Mouse (Mus musculus): Measurements from ENCODE around the gene Slc13a5. TPM values are rescaled to one million over a fixed set of nuclear protein-coding genes. Genes with fewer than 3 reads are reported as not detected.

The Slc13a5 gene
- total RNA-seq, 2 experiments from 2014 or later: 8.6 to 9.0 TPM

DNA sequence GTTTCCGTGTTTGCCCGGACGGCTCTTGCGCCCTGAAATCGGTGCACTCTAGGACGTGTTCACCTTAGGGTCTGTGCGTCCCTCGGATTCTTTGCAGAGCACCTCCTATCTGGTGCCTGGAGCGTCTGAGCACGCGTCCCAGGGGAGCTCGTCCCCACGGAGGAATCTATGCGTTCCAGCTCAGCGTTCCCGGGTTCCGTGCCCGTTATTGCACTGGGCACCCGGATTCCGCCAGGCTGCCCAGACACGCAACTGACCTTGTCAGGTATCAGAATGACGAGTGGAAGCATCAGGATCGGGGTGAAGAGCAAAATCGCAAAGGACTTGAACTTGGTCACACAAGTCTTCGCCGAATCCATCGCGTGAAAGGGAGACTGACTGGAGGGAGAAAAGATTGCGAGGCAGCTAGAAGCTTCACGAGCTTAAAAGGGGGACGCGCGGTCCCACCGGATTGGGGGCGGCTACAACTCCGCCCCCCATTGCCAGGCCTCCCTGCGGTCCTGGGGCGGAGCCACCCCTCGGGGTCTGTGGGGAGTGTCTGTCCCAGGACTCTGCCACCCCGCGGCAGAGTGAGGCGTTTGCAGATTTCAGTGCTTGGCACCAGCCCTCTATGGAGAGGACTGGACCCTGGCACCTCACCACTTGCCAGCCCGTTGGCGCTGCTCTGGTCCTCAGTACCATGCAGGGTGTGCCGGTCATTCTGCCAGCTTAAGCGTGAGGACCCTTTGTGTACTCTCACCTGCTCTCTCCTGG lies 639 bp downstream of the Slc13a5 start:
- DNase-seq (ENCODE audit: low spot score in 2 of 2): peak in 1 of 2 experiments; percentile 60

DNA sequence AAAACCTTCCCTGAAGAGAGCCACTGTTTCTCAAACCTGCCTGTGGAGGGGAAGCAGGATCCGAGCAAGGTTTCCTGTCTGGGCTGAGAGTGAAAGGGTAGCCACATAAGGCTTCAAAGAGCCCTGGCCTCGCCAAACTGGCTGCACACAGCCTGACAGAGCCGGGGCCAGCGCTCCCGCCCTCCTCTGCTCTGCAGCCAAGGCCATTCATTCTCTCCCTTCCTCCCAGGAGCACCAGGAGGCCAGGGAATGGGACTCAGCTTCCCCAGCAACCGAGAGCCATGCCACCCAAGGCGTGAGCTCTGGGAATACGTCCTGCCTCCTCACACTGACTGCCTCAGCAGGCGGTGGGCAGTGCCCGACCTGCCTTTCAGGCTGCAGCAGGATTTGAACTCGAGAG lies 1.5 kb downstream of the Slc13a5 start:
- DNase-seq (ENCODE audit: low spot score in 2 of 2): peak in 1 of 2 experiments; percentile 45

DNA sequence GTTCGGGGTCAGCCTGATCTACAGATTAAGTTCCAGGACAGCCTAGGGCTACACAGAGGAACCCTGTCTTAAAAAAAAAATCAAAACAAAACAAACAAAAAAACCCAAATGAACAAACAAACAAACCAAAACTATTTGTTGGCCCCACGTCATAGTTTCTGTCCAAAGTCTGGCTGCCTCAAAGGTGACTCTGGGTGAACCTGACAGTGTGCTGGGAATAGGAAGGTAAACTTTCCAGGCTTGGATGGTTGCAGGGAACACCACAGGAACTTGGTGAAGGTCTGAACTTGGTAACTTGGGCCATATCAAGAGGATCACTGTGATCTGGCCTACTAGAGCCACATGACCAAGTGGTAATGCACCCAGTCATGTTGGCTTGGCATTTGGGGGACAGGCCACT lies 10.6 kb downstream of the Slc13a5 start:
- no peak for DNase-seq (ENCODE audit: low spot score in 2 of 2)

DNA sequence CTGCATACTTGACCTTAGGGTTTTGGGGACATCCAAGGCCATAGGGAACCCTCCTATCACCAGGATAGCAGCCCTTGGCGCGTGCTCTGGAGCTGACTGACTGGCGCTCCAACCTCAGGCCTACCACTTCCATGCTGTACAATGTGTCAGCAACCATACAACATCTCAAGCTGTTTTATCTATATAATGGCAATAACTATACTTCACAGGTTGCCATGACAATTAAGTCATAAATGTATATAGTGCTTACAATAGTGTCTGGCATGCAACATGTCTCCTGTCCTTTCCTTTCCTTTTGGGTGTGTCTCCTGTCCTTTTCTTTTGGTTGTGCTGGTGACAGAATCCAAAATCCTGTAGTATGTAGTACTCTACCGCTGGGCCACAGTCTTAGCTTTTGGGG lies 11.4 kb downstream of the Slc13a5 start:
- DNase-seq (ENCODE audit: low spot score in 2 of 2): no peak

DNA sequence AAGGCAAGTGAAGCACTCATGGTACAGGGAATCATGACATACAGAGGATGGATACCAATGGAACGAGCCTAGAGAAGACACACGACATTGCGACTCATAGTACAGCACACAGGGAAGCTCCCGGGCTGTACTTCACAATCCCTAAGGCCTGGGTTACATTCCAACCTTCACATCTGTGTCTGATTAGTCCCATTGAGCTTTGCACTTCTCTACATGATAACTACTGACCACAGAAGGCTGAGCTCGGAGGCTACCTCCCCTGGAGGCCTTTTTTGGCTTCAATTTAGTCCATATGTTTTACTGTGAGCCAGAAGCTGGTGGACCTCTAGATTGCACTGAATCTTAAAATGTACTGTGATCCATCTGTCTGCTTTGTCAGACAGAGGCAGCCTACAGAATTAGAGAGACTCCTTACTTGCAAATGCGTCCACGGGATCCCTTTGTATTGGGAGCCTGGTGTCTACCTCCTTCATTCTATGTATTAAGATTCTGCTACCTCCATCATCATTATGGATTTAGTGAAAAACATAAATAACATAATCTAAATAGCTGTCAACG lies 21.7 kb downstream of the Slc13a5 start:
- no peak for DNase-seq (ENCODE audit: low spot score in 2 of 2)

DNA sequence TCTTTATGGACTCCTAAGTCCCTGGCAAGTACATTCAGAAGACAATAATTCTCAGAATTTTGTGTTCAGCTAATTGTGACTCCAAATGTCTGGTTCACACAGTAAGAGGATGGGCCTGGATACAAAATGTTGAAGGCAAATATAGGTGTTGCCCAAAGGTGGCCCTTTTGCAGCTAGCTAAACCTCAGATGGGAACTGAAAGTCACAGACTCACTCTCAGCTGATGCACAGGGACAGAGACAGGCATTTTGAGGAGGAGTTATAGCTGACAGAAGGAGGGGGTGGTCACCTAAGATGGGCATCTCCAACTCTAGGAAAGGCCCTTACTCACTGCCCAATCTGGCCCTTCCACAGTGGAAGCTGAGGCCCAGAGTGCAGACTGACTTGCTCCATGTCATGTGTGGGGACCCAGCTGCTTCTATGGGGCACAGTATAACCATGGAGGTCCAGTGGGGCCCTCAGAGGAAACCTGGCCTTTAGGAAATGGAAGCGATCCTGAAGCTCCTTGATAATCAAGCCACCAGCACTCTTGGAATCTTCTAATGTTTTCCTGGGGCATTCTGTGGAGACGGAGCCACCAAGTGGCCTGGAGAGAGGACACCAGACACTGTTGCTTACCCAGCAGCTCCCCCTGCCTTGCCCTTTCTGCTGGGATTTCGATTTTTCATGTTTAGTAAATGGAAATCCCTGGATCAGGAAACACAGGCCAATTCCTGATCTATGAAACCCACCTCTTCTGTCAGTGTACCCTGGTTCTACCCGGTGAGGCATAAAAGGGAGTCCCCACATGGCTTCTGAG lies 26.8 kb downstream of the Slc13a5 start:
- DNase-seq (ENCODE audit: low spot score in 2 of 2): no peak

DNA sequence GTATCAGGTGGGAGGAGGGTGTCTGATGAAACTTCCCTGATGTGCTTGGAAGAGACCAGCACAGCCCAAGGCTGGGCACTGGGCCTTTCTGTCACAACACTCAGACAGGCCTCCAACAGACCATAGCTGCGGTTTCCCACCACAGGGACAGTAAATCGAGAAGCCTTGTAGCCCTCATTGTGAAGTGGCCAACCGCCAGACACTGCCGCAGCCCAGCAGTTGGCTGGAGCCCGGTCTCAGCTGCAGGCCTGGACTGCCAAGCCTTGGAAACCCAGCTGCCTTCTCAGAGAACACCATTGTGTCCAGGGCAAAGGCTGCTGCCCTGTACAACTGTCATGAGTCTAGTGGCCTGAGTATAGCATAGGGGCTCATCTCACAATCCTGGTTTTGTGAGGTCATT lies 33.0 kb downstream of the Slc13a5 start:
- DNase-seq (ENCODE audit: low spot score in 2 of 2): peak; percentile 34 to 66

DNA sequence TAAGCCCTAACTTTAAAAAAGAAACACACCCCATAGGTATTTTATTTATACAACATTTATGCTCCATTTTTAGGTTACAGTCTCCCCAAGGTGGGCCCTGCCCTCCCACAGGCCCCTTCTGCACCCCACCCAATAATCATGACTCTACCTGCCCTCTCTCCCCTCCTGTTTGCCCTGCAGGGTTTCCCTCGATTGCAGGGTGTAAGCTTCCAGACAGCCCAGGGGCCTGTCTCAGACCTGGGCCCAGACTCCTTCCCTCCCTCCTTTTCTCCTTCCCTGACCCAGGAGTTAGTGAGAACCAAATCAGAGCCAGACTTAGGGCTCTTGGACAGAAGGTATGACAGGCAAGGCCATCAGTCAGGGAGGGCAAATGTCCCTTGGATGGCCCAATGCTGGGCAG lies 34.0 kb downstream of the Slc13a5 start:
- DNase-seq (ENCODE audit: low spot score in 2 of 2): no peak

DNA sequence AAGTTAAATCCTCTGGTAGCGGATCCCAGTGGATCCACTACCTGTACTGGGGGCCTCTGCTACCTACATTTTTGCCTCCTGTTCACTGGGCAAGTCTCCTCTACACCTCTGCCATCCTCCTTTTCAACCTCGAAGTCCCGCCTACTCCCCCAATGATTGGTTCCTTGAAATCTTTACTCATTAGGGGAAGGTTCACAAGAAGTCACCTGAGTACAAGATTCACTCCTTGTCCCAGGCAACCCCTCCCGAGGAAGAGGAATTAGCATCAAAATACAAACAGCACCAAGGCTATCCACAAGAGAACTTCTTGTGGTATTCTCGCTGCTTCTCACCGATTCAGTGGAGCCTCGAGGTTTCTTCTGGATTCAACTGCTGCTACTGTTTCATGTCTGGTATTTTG lies 35.0 kb downstream of the Slc13a5 start:
- no peak for DNase-seq (ENCODE audit: low spot score in 2 of 2)

DNA sequence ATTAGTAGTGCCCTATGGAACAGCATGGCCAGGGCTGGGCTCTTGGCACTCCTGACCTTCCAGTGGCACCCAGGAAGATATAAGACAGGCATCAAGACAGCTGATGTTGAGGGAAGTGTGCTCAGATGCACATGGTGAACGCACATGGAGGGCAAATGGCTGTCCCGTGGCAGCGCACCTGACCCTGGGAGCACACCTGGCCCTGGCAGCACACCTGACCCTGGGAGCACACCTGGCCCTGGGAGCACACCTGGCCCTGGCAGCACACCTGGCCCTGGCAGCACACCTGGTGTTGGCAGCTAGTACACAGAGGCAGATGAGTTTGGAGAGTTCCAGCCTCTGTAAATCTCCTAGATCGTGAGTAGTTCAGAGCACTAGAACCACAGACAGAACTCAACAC lies 38.5 kb downstream of the Slc13a5 start:
- DNase-seq (ENCODE audit: low spot score in 2 of 2): no peak

DNA sequence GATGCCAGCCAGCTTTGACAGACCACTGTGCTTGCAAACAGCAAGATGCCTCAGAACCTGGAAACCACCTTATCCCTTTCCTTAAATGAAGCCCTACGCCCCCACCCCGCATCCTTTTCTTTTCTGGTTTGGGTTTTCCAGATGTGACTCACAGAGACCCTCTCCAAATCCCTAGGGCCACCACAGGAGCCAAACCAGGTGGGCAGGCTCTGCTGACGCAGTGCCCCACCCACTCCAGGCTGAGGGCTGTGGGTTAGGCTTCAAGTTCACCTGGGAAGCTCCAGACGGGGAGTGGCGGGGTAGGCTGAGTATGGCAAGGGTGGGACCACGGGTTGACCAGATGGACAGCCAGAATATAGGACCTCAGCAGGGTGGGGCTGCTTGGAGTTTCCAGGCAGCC lies 40.1 kb downstream of the Slc13a5 start:
- no peak for DNase-seq (ENCODE audit: low spot score in 2 of 2)

DNA sequence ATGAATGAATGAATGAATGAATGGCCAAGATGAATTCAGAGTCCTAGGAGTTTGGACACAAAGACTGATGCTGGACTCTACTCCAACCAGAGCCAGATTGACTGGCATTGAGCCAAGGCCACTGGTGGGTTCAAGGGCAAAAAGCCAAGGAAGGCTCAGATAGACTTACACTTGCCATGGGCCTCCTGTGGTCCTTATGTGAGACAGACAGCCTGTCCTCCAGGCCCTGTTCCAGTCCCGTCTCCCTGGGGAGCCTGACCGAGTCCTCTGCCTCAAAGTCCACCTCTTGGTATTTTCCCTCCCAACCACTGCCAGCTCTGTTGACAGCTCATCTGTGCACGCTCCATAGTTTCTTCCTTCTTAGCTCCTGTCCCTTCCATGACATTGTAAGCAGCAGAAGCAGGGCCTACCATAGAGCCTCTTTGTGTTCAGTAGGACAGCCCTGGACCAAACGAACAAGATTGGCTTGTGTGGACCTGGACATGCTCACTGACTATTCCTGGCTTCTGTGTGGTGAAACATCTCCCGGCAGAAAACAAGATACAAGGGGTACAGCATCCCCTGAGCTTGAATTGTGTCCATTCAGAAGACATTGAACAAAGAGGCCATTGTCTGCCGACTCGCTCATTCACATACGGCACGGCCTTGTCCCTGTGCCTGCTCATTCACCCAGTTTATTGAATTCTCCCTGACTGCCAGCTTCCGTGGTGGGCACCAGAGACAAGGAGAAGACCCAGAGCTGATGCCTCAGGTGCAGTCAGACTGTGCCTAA lies 40.8 kb downstream of the Slc13a5 start:
- DNase-seq (ENCODE audit: low spot score in 2 of 2): peak in 1 of 2 experiments; percentile 54

DNA sequence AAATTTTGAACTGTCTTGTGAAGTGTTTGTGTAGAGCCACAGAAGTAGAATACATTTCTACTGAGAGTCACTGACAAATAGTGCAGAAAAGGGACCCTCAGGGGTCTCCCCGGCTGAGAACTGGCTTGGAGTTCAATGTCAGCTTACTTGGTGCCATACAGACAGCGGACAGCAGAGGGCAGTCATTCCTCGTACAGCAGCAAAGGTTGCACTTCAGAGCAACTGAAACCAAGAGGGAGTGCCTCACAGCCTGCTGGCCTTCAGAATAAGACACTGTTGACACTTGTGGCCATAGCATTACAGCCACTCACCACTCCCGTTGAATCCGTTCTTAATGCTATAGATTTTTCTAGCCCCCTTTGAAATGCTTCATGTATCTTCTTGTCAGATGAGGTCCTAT lies 42.2 kb downstream of the Slc13a5 start:
- peak; percentile 63 to 90 for DNase-seq (ENCODE audit: low spot score in 2 of 2)

DNA sequence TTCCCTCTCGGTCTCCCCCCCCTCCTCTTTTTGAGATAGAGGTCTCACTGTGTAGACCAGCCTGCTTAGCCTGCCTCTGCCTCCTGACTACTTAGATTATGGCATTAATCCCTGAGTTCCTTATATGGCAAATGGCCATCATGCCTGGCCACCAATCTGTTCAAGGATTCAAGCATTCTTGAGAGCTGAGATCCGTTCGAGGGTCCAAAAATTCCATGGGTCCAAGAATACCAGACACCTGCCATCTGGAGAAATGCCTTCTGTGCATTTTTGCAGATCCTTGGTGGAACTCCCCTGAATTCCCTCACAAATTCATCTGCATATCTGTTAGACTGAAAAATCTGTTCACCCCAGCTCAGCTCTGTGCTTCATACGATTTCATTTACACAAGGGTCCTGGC lies 43.6 kb downstream of the Slc13a5 start:
- DNase-seq (ENCODE audit: low spot score in 2 of 2): no peak

DNA sequence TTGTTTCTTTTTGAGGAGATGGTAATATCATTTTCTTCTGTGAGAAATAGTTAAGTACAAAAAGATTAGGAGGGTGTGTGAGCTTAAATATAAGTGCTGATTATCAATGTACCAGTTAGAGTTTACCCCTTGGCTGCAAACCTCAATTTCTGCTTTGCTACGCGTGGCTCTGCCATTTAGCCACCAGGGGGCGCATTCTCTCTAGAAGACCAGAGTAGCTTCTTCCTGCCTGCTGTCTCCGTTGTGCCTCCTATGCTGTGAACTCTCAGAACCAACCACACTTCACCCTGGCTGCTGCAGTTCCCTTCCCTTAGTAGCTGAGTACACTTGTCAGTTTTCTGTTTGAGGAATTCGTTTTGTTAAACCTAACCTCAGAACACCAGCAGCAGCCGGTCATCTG lies 45.7 kb downstream of the Slc13a5 start:
- DNase-seq (ENCODE audit: low spot score in 2 of 2): peak; percentile 53 to 81

DNA sequence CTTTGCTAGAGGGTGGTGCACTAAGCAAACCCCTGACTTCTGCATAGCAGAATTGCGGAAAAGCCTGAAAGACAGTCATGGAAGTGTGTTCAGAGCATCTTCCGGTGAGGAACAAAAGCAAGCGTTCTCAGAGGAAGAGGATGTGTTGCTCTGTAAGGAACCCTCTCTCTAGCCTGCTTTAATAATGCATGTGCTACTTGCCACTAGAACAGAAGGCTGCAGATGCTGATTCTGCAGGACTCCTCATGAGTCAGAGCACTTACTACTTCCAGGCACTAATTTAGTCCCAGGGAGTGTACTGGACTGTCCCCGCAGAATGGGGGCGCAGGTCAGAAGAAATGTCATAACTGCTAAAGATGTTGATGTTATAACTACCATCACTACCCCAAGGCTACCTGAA lies 49.9 kb downstream of the Slc13a5 start:
- DNase-seq (ENCODE audit: low spot score in 2 of 2): no peak

DNA sequence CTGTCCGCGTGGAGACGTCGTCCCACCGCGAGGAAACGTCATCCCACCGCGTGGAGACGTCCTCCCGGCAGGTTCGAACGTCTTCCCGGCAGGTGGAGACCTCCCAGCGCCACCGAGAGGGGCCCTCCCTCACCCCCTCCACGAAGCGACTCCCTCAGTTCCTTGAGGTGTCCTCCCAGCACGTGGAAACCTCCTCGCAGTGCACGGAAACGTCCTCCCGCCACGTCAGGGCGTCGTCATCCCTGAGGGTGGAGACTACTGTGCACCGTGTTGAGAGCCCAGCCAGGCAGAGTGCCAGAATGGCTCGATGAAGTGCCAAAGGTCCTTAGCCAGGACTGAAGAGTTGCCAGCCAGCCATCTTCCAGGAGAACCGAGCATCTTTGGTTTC lies 51.6 kb downstream of the Slc13a5 start, which contains the start of gene Med31:
Gene Med31 (minus strand): TSS at position 183 of the 388 bp plus-strand sequence.
- peak; percentile 58 to 69 for DNase-seq (ENCODE audit: low spot score in 2 of 2)

DNA sequence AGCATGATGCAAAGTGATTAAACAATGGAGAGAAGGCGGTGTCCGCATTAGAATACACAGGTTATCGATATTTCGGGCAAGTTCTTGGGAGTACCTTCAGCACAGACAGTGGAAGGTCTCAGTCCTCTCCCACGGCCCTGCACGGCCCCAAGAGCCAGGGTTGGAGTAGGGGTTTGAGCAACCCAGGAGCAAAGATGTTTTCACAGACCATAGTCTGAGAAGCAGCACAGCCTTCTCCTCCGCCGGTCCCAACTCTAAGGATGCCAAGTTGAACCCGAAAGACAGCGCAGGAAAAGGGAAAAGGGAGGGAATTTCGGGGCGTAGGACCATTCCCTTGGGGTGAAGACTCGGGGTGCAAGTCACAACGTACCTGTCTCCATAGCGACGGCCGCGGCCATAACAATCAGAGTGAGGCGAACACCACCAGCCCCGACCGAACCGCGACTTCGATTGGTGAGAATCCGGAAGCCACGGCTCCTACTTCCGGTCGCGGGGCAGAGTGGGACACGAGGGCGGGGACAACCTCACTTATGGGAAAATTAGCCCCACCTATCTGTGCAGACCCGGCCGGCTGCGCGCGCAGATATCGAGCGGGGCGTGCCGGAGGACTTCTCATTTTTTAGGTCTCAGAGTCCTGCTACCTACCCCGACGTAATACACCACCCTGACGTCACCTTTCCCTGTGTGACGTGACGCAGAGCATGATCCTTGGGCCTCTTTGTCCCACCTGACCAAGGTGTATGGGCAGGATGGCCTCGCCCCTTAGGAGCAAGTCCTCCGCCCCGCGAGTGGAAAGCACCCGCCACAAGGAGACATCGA lies 52.2 kb downstream of the Slc13a5 start:
- DNase-seq (ENCODE audit: low spot score in 2 of 2): peak; percentile 94 to 96

DNA sequence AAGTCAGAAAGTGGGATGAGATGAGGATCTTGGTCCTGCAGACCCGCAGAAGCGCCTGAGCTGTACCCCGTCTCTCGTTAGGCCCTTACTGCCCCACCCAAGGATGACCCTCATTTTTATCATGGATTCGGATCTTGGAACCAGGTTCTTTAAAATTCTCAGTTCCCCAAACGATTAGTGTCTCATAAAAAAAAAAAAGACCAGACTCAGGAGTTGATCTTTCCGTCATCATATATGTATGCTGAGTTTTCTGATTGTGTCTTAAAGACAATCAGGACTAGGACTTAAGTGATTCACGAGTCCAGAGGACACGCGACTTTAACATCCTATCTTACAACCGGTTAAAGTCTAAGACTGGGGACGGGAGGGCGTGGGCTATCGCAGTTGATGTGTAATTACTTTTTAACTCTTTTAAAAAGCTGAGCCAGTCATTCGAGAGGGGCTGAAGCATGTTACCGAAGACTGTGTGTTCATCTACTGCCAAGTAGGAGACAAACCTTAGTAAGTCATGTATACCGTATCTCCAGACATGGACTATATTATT lies 59.1 kb downstream of the Slc13a5 start:
- no peak for DNase-seq (ENCODE audit: low spot score in 2 of 2)

DNA sequence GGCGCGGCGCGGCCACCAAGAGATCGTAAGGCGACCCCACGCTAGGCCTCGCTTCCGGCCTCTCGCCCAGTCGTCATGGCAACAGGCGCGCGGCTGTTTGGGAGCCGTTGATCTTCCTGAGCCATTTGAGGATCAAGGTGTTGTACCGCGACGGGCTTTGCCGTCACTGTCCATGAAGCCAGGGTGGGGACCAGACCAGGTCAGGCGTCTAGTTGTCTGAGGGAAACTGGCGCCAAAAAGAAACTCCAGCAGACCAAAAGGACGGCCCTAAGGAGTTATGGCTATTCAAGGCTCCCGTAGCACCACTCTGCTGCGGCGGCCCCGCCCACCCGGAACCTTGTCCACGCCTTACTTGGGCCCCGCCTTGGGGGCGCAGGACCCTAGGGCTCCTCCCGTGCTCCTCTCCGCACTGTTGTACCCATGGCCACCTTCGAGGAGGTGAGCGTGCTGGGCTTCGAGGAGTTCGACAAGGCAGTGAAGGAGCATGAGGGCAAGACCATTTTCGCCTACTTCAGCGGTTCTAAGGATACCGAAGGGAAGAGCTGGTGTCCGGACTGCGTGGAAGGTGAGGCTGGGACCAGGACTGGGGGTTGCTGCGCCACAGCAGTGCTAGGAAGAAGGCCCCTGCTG lies 59.7 kb downstream of the Slc13a5 start, which contains the start of the genes 4933427D14Rik and Txndc17:
Gene 4933427D14Rik (minus strand): TSS at position 256 of the 630 bp plus-strand sequence.
Gene Txndc17 (plus strand): TSS at position 344 of the 630 bp plus-strand sequence.
- DNase-seq (ENCODE audit: low spot score in 2 of 2): peak; percentile 84 to 92
